Mouse (Mus musculus) A20 (cell line): ENCODE data around the gene Ccne1.

Source experiments
- DNase-seq: peaks from one replicate; pipeline ENCODE4 v3.0.0-alpha.2; 2011; ENCODE audit warnings: low read depth, low spot score

Gene Ccne1

DNA sequence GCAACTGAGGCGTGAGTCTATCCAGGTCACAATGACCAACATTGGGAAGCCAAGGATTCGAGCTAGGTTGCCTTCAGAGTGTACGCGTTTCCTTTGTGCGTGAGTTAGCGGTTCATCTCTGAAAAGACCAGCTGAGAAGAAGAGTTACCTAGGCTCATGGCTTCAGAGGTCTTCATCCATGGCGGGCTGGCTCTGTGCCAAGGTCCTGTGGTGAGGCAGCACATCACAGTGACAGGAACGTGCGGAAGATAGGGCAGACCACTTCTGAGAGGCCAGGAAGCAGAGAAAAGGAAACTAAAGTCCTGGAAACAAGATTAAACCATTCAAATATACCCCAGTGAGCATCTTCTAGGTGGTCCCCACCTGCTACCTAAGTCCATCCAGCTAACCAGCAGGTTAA is 53.1 kb downstream of the Ccne1 start:
- no peak for DNase-seq
